Mouse (Mus musculus) midbrain, postnatal 0 days (tissue): Measurements from ENCODE around the gene Ctnnd2. TPM values are rescaled to one million over a fixed set of nuclear protein-coding genes. Genes with fewer than 3 reads are reported as not detected.

Source experiments
- ATAC-seq: fragments of 200-750 bp; cut with Nextera tagmentation; 2 replicates; pipeline ENCODE4 v1.8.0; 2017; ENCODE audit warnings: moderate number of reproducible peaks, mild to moderate bottlenecking, moderate TSS enrichment, moderate library complexity; ENCODE audit not compliant: low FRiP score
- DNase-seq: peaks from one replicate; pipeline ENCODE4 v3.0.0-alpha.2; 2015; ENCODE audit warnings: low spot score
- H3K27ac ChIP-seq: fragments of 300-500 bp; sonication (generic); 2 replicates; pipeline ENCODE4 v1.5.1; 2014; ENCODE audit warnings: low read depth, mild to moderate bottlenecking, low read length, mixed read lengths
- H3K27me3 ChIP-seq: fragments of 300-500 bp; sonication (generic); 2 replicates; pipeline ENCODE4 v1.6.1; 2014; ENCODE audit warnings: low read length, control low read depth, mixed read lengths; ENCODE audit not compliant: insufficient read depth
- H3K36me3 ChIP-seq: fragments of 300-500 bp; sonication (generic); 2 replicates; pipeline ENCODE4 v1.6.1; 2014; ENCODE audit warnings: low read length, control low read depth, mixed read lengths; ENCODE audit not compliant: insufficient read depth
- H3K4me1 ChIP-seq: fragments of 300-500 bp; sonication (generic); 2 replicates; pipeline ENCODE4 v1.6.1; 2014; ENCODE audit warnings: mild to moderate bottlenecking, control low read depth, antibody characterized with exemption, low read length, mixed read lengths; ENCODE audit not compliant: insufficient read depth
- H3K4me2 ChIP-seq: fragments of 300-500 bp; sonication (generic); 2 replicates; pipeline ENCODE4 v1.6.1; 2014; ENCODE audit warnings: low read depth, mild to moderate bottlenecking, low read length, mixed read lengths; ENCODE audit not compliant: poor library complexity, severe bottlenecking
- H3K4me3 ChIP-seq: fragments of 300-500 bp; sonication (generic); 2 replicates; pipeline ENCODE4 v1.5.1; 2014; ENCODE audit warnings: low read depth, mild to moderate bottlenecking, low read length, moderate library complexity
- H3K9ac ChIP-seq: fragments of 300-500 bp; sonication (generic); replicated peaks from 2 replicates; pipeline ENCODE4 v1.6.1; 2014; ENCODE audit warnings: mild to moderate bottlenecking, low read length, moderate library complexity, mixed read lengths; ENCODE audit not compliant: poor library complexity, severe bottlenecking
- H3K9me3 ChIP-seq: fragments of 300-500 bp; sonication (generic); 2 replicates; pipeline ENCODE4 v1.6.1; 2016; ENCODE audit warnings: low read length, control low read depth
- CTCF ChIP-seq: IDR thresholded peaks from 2 replicates; pipeline ENCODE4 v1.5.1; 2016; ENCODE audit warnings: antibody characterized with exemption, mild to moderate bottlenecking
- WGBS: fragments of 180-500 bp; shearing (Covaris S2); extraction: QIAGEN DNeasy Blood & Tissue Kit; methylation state at CpG from one replicate; pipeline ENCODE4 v1.1.7; 2014; 5-methylcytosine and 5-hydroxymethylcytosine counted together
- polyA plus RNA-seq: library from polyadenylated mRNA; unstranded; fragments of >200 nt; fragmentation: Nextera tagmentation; extraction: Ambion mirVana; gene quantifications from 2 replicates; pipeline ENCODE4 v1.2.1, GENCODE M21; 2015
- total RNA-seq: library from RNA; depleted of rRNA; stranded (reverse); fragments of >200 nt; gene quantifications from 2 replicates; pipeline ENCODE4 v1.2.3, GENCODE M21; 2014

Gene Ctnnd2
- total and polyA plus RNA-seq, 2 experiments from 2014 or later: 89.0 to 178 TPM

DNA sequence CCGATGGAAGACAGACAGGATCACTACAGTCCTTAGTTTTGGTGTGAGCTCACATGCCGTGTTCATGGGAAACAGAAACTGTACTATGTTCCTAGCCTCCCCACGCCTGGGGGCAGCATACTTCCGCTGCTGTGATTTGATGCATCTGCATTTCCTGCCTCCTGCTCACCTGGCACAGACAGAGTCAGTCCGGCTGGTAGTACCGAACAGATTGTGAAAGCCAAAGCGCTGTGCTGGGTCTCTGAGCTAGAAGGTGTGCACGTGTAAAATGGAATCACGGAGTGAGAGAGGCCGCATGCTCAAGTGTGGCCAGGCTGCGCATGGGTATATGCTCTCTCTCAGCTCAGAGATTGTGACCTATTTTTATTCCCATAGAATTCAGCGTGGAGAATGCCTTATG lies 820.0 kb downstream of the Ctnnd2 start:
- TF ChIP-seq CTCF: no peak
- Histone ChIP-seq H3K4me3 (no peak overlapping the region), H3K9ac (no peak overlapping the region), H3K4me1 (no peaks in the 10 kb centered on the region), H3K36me3 (no peaks in the 10 kb centered on the region), H3K9me3 (no peaks in the 10 kb centered on the region), H3K27ac (no peak overlapping the region), H3K4me2 (no peak overlapping the region), H3K27me3 (no peaks in the 10 kb centered on the region)
- DNase-seq (peak; percentile 31), ATAC-seq (no peak)
- WGBS: 90% methylated on average over 12 of the region's 12 CpGs

DNA sequence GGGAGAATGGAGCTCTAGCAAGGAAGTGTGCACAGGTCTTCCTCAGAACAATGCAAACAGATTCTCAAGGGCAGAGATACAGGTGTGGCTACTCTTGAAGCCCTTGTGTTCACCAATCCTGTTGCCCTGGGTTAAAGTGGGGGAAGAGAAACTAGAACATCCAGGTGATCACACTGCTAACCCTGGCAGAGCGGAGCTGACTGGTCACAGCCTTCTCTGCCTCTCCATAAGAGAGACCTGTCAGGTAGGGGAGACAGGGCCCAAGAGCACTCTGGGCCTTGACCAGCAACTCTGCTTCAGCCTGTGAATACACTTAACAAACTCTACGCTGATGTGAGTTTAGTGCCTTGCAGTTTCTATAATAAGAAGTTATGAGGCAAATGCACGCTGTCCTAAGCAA lies 820.5 kb downstream of the Ctnnd2 start:
- Histone ChIP-seq H3K4me2 (no peak overlapping the region), H3K9me3 (no peaks in the 10 kb centered on the region), H3K4me1 (no peaks in the 10 kb centered on the region), H3K27ac (no peak overlapping the region), H3K36me3 (no peaks in the 10 kb centered on the region), H3K4me3 (no peak overlapping the region), H3K9ac (no peak overlapping the region), H3K27me3 (no peaks in the 10 kb centered on the region)
- WGBS: 96% methylated on average over 3 of the region's 3 CpGs
- DNase-seq (no peak), ATAC-seq (no peak)
- TF ChIP-seq CTCF: no peak

DNA sequence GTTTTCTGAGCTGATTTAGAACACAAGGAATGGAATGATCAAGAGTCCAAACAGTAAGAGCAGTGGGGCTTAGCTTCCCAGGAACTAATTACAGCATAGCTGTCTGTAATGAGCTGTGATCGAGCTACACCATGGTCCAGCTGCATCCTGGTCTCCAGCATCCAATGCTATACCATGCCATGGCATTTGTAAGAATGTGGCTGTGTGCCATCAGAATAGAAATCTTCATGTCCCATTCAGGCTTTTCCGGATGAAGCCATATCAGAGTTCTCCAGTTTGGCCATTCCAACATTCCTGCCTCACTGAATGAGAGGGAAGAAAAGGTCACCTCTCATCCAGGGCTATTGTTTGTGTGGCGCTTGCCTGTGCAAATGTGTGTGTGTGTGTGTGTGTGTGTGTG lies 823.0 kb downstream of the Ctnnd2 start:
- H3K4me3 ChIP-seq: no peak overlapping the region
- no peaks in the 10 kb centered on the region for H3K4me1 ChIP-seq
- no peaks in the 10 kb centered on the region for H3K36me3 ChIP-seq
- 85% methylated on average over 3 of the region's 3 CpGs for WGBS
- H3K4me2 ChIP-seq: no peak overlapping the region
- no peak overlapping the region for H3K27ac ChIP-seq
- DNase-seq: no peak
- no peak overlapping the region for H3K9ac ChIP-seq
- no peak for TF ChIP-seq CTCF
- no peak for ATAC-seq
- no peaks in the 10 kb centered on the region for H3K27me3 ChIP-seq
- H3K9me3 ChIP-seq: no peaks in the 10 kb centered on the region

DNA sequence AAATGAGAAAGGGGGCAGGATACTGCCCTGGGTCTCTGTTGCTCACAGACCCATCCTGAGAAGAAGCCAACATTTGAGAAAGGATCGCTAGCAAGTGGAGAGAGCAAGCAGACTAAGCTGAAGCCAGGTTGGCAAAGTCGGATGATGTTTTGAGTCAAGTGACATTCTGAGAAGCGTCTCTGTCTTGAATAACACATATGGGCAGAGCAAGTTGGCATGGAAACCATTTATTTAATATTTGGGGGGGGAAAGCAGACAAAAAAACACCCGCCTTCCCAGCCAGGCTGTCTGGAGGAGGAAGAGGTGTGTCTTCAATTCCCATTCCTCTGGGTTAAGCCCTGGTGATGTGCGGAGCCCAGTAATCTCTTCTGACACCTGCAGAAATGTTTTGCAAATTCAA lies 832.1 kb downstream of the Ctnnd2 start:
- DNase-seq (no peak), ATAC-seq (no peak)
- no peak overlapping the region for H3K4me2 ChIP-seq
- no peak overlapping the region for H3K4me3 ChIP-seq
- H3K9ac ChIP-seq: no peak overlapping the region
- H3K27me3 ChIP-seq: no peaks in the 10 kb centered on the region
- H3K9me3 ChIP-seq: no peaks in the 10 kb centered on the region
- no peaks in the 10 kb centered on the region for H3K4me1 ChIP-seq
- 77% methylated on average over 5 of the region's 5 CpGs for WGBS
- H3K27ac ChIP-seq: no peak overlapping the region
- peaks cover 7% of the 10 kb centered on the region; the same call in 1 of the 2 replicates for H3K36me3 ChIP-seq
- TF ChIP-seq CTCF: no peak

DNA sequence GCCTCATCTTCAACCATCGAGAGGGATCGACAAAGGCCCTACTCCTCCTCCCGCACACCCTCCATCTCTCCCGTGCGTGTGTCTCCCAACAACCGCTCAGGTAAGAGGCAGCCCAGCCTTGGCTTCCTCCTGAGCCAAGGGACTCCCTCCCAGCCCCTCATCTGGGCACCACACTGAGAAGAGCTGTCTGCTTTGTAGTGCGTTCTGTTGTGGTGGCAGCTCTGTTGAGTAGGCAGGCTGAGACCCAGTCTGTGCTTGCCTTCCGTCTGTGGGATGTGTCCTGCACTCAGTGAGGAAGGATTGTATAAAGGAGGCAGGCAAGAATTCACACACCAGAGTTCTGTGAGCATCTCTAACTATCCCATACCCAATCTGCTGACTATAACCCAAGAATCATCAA lies 832.6 kb downstream of the Ctnnd2 start:
- no peak for DNase-seq
- WGBS: 80% methylated on average over 8 of the region's 8 CpGs
- no peaks in the 10 kb centered on the region for H3K4me1 ChIP-seq
- H3K27ac ChIP-seq: no peak overlapping the region
- no peak for TF ChIP-seq CTCF
- no peak overlapping the region for H3K4me3 ChIP-seq
- no peaks in the 10 kb centered on the region for H3K27me3 ChIP-seq
- no peak overlapping the region for H3K9ac ChIP-seq
- H3K9me3 ChIP-seq: no peaks in the 10 kb centered on the region
- H3K36me3 ChIP-seq: peaks cover 7% of the 10 kb centered on the region; the same call in 1 of the 2 replicates
- no peak for ATAC-seq
- H3K4me2 ChIP-seq: no peak overlapping the region

- H3K9ac ChIP-seq: no peak overlapping the region
- TF ChIP-seq CTCF: no peak
- H3K4me1 ChIP-seq: no peaks in the 10 kb centered on the region
- no peaks in the 10 kb centered on the region for H3K27me3 ChIP-seq
- H3K27ac ChIP-seq: no peak overlapping the region
- ATAC-seq (no peak), DNase-seq (peak; percentile 67)
- 77% methylated on average over 8 of the region's 8 CpGs for WGBS
- H3K4me3 ChIP-seq: no peak overlapping the region
- peaks cover 7% of the 10 kb centered on the region; the same call in 1 of the 2 replicates for H3K36me3 ChIP-seq
- no peaks in the 10 kb centered on the region for H3K9me3 ChIP-seq
- no peak overlapping the region for H3K4me2 ChIP-seq
Measured at GRCm38 (mm10) chr15:31006050-31006824, 833.8 kb downstream of the Ctnnd2 start.
